Mouse (Mus musculus) forebrain, embryonic 14.5 days (tissue): ENCODE data around the gene Rbm8a. TPM values are rescaled to one million over a fixed set of nuclear protein-coding genes. Genes with fewer than 3 reads are reported as not detected.

Experiments used
- ATAC-seq: fragments of 200-750 bp; cut with Nextera tagmentation; 2 replicates; pipeline ENCODE4 v1.8.0; 2017; ENCODE audit warnings: mild to moderate bottlenecking, moderate library complexity
- DNase-seq: peaks from one replicate; pipeline ENCODE4 v3.0.0-alpha.2; 2015; ENCODE audit warnings: low spot score
- H3K27ac ChIP-seq: fragments of 300-500 bp; sonication (generic); 2 replicates; pipeline ENCODE4 v1.5.1; 2014; ENCODE audit warnings: low read depth, mild to moderate bottlenecking, control low read depth, low read length, moderate library complexity
- H3K27me3 ChIP-seq: fragments of 300-500 bp; sonication (generic); replicated peaks from 2 replicates; pipeline ENCODE4 v1.6.1; 2014; ENCODE audit warnings: low read length, control low read depth, mixed read lengths; ENCODE audit not compliant: control insufficient read depth, insufficient read depth
- H3K36me3 ChIP-seq: fragments of 300-500 bp; sonication (generic); 2 replicates; pipeline ENCODE4 v1.6.1; 2014; ENCODE audit warnings: low read length, control low read depth; ENCODE audit not compliant: control insufficient read depth, insufficient read depth
- H3K4me1 ChIP-seq: fragments of 300-500 bp; sonication (generic); 2 replicates; pipeline ENCODE4 v1.6.1; 2014; ENCODE audit warnings: antibody characterized with exemption, low read length, control low read depth; ENCODE audit not compliant: control insufficient read depth, insufficient read depth
- H3K4me2 ChIP-seq: fragments of 300-500 bp; sonication (generic); 2 replicates; pipeline ENCODE4 v1.6.1; 2014; ENCODE audit warnings: mild to moderate bottlenecking, control low read depth, low read length
- H3K4me3 ChIP-seq: fragments of 300-500 bp; sonication (generic); 2 replicates; pipeline ENCODE4 v1.5.1; 2014; ENCODE audit warnings: low read depth, low read length, control low read depth
- H3K9ac ChIP-seq: fragments of 300-500 bp; sonication (generic); 2 replicates; pipeline ENCODE4 v1.6.1; 2014; ENCODE audit warnings: mild to moderate bottlenecking, low read length, control low read depth, moderate library complexity
- H3K9me3 ChIP-seq: fragments of 300-500 bp; sonication (generic); replicated peaks from 2 replicates; pipeline ENCODE4 v1.6.1; 2016; ENCODE audit warnings: low read length, control low read depth, mixed read lengths; ENCODE audit not compliant: control insufficient read depth
- WGBS: fragments of 180-500 bp; shearing (Covaris S2); extraction: QIAGEN DNeasy Blood & Tissue Kit; methylation state at CpG from one replicate; pipeline ENCODE4 v1.1.7; 2014; 5-methylcytosine and 5-hydroxymethylcytosine counted together
- polyA plus RNA-seq: library from polyadenylated mRNA; unstranded; fragments of >200 nt; fragmentation: Nextera tagmentation; extraction: Ambion mirVana; gene quantifications from 2 replicates; pipeline ENCODE4 v1.2.1, GENCODE M21; 2014

Gene Rbm8a
- polyA plus RNA-seq, 1 experiment from 2014 or later = 132 TPM

- Histone ChIP-seq H3K4me2 (peak overlapping the region; percentile 99), H3K9ac (0 out of 2 replicates have a peak overlapping the region, but pooled peaks have one; percentile 13), H3K4me3 (peak overlapping the region; percentile 48; the same call in 1 of the 2 replicates), H3K27ac (0 out of 2 replicates have a peak overlapping the region, but pooled peaks have one; percentile 39), H3K36me3 (no peaks in the 10 kb centered on the region), H3K27me3 (no peaks in the 10 kb centered on the region), H3K4me1 (peaks cover 38% of the 10 kb centered on the region), H3K9me3 (no peaks in the 10 kb centered on the region)
- ATAC-seq = no peak
- DNase-seq = peak; percentile 41
- WGBS = 24% methylated on average over 6 of the region's 6 CpGs
These were observed 34.1 kb upstream of the Rbm8a start for GRCm38 (mm10) chr3:96595661-96596060.

GRCm38 (mm10) chr3:96596228-96596707, 33.5 kb upstream of the Rbm8a start, which contains the start of gene Ankrd34a:
Gene Ankrd34a, plus strand, starts transcription at chr3:96596636.
- Histone ChIP-seq H3K4me3 (peak within 1 kb of the TSS; percentile 48), H3K4me1 (peaks cover 38% of the 10 kb centered on the region), H3K9ac (peak within 1 kb of the TSS; percentile 79), H3K4me2 (peak within 1 kb of the TSS; percentile 99), H3K9me3 (no peaks in the 10 kb centered on the region), H3K36me3 (no peaks in the 10 kb centered on the region), H3K27ac (peak within 1 kb of the TSS; percentile 39), H3K27me3 (no peaks in the 10 kb centered on the region)
- DNase-seq = peak; percentile 65
- no peak for ATAC-seq
- under 1% methylated on average over 22 of the region's 23 CpGs for WGBS

- H3K4me2 ChIP-seq = peak overlapping the region; percentile 99
- peak overlapping the region; percentile 48 for H3K4me3 ChIP-seq
- DNase-seq (peak; percentile 50), ATAC-seq (no peak)
- no peaks in the 10 kb centered on the region for H3K9me3 ChIP-seq
- WGBS = 5% methylated on average over 11 of the region's 12 CpGs
- peaks cover 40% of the 10 kb centered on the region for H3K4me1 ChIP-seq
- H3K9ac ChIP-seq = peak overlapping the region; percentile 79
- no peaks in the 10 kb centered on the region for H3K27me3 ChIP-seq
- H3K27ac ChIP-seq = peak overlapping the region; percentile 22; the same call in 1 of the 2 replicates
- H3K36me3 ChIP-seq = no peaks in the 10 kb centered on the region
These were observed 32.9 kb upstream of the Rbm8a start for GRCm38 (mm10) chr3:96596855-96597254.

GRCm38 (mm10) chr3:96597435-96597891, 32.3 kb upstream of the Rbm8a start:
- H3K36me3 ChIP-seq = no peaks in the 10 kb centered on the region
- no peaks in the 10 kb centered on the region for H3K27me3 ChIP-seq
- H3K4me3 ChIP-seq = peak overlapping the region; percentile 48
- H3K9me3 ChIP-seq = no peaks in the 10 kb centered on the region
- H3K27ac ChIP-seq = peak overlapping the region; percentile 22
- H3K9ac ChIP-seq = peak overlapping the region; percentile 79
- no peak for ATAC-seq
- WGBS = under 1% methylated on average over 40 of the region's 40 CpGs
- peak overlapping the region; percentile 99 for H3K4me2 ChIP-seq
- DNase-seq = peak; percentile 59
- peaks cover 46% of the 10 kb centered on the region for H3K4me1 ChIP-seq

GRCm38 (mm10) chr3:96598156-96599068, 31.3 kb upstream of the Rbm8a start:
- peak overlapping the region; percentile 22; the same call in 1 of the 2 replicates for H3K27ac ChIP-seq
- H3K9ac ChIP-seq = peak overlapping the region; percentile 79
- H3K4me2 ChIP-seq = peak overlapping the region; percentile 99
- peak overlapping the region; percentile 48 for H3K4me3 ChIP-seq
- peaks cover 48% of the 10 kb centered on the region for H3K4me1 ChIP-seq
- H3K27me3 ChIP-seq = no peaks in the 10 kb centered on the region
- no peaks in the 10 kb centered on the region for H3K36me3 ChIP-seq
- DNase-seq (peak; percentile 76), ATAC-seq (no peak)
- 2% methylated on average over 54 of the region's 54 CpGs for WGBS
- H3K9me3 ChIP-seq = no peaks in the 10 kb centered on the region

DNA sequence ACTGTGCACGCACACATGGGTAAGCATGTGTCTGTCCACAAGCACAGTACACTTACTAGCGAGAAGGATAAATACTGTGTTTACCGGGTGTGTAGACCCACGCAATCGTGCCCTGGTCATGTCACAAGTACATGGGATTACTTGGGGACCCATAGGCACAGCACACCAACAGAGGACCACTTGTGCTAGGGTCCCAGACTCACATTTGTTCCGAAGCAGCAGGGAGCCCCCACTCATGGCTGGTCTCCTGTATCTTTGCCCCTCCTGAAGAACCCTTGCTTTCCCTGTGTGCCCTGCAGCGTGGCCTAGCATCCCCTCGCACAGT, 30.7 kb upstream of the Rbm8a start:
- no peak for ATAC-seq
- peaks cover 54% of the 10 kb centered on the region for H3K4me1 ChIP-seq
- no peaks in the 10 kb centered on the region for H3K36me3 ChIP-seq
- H3K4me3 ChIP-seq = 0 out of 2 replicates have a peak overlapping the region, but pooled peaks have one; percentile 48
- no peaks in the 10 kb centered on the region for H3K27me3 ChIP-seq
- no peak overlapping the region for H3K9ac ChIP-seq
- no peak overlapping the region for H3K27ac ChIP-seq
- no peak for DNase-seq
- 45% methylated on average over 8 of the region's 8 CpGs for WGBS
- H3K9me3 ChIP-seq = no peaks in the 10 kb centered on the region
- H3K4me2 ChIP-seq = peak overlapping the region; percentile 99; the same call in 1 of the 2 replicates

GRCm38 (mm10) chr3:96599411-96599810, 30.3 kb upstream of the Rbm8a start:
- Histone ChIP-seq H3K36me3 (no peaks in the 10 kb centered on the region), H3K9me3 (no peaks in the 10 kb centered on the region), H3K4me3 (no peak overlapping the region), H3K9ac (no peak overlapping the region), H3K27ac (no peak overlapping the region), H3K27me3 (no peaks in the 10 kb centered on the region), H3K4me2 (peak overlapping the region; percentile 99; the same call in 1 of the 2 replicates), H3K4me1 (peaks cover 58% of the 10 kb centered on the region)
- DNase-seq (no peak), ATAC-seq (no peak)
- 73% methylated on average over 3 of the region's 3 CpGs for WGBS

DNA sequence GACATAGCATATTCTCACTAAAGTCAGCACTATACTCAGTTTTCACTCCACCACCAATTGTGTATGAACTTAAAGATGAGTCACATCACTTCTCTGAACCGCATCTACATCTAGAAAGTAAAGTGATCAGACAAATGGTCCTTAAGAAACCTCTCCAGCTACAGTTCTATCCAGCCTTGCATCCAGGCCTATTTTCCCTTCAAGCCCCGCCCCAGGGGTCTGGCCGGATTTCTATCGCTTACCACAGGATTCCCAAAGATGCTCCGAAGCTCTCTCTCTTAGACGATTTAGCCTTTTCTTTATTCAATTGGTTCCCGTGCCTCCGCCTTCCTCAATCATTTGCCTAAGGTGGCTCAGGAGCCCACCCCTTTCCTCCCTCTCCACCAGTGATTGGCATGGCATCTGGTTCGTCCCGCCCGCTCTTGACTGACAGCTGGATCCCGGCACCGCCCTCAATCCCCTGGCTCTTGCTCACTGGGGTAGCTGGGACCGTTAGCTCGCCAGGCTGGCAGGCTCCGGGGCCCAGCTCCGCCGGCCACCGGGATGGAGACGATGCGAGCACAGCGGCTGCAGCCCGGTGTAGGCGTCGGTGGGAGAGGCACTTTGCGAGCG, 29.0 kb upstream of the Rbm8a start, which contains the start of gene Lix1l:
TSS of gene Lix1l (plus strand) at position 511 of the 612 bp plus-strand sequence.
- DNase-seq (peak; percentile 98), ATAC-seq (peak; percentile 95)
- 1% methylated on average over 27 of the region's 27 CpGs for WGBS
- Histone ChIP-seq H3K27ac (peak within 1 kb of the TSS; percentile 96), H3K4me3 (peak within 1 kb of the TSS; percentile 82), H3K27me3 (no peaks in the 10 kb centered on the region), H3K9ac (peak within 1 kb of the TSS; percentile 90), H3K36me3 (no peaks in the 10 kb centered on the region), H3K9me3 (no peaks in the 10 kb centered on the region), H3K4me2 (peak within 1 kb of the TSS; percentile 69), H3K4me1 (peaks cover 62% of the 10 kb centered on the region)
